16 mouse cellular contexts compared by ENCODE assay signal in the genomic region with DNA sequence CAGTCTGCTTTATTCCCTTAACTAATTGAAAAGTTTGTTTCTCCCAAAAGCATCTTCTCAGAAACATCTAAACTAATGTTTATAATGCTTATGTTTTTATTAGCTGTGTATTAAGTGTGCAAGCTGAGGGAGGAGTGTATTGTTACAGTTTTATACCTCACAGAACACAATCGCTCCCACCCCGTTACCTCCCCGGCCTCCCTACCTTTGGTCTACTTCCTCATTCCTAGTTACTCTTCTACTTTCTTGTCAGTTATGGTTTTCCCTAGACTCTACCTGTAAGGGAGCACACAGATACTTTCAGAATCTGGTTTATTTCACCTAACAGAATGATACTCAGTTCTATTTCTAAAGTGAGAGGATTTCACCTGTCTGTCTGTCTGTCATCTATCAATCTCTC. TPM values are rescaled to one million over a fixed set of nuclear protein-coding genes. Genes with fewer than 3 reads are reported as not detected.
"Had no signal": no experiment of that assay in that cellular context is flagged by ENCODE, and none has a peak within 500 bp of the region (broad histone marks: within the 10 kb centered on the region; RNA-seq: fewer than 3 reads in every experiment).

No protein-coding gene starts in this region.

- H3K9me3 ChIP-seq: hindbrain, embryonic 13.5 days; limb, embryonic 12.5 days; midbrain, embryonic 15.5 days; neural tube, embryonic 12.5 days; stomach, embryonic 15.5 days had no signal

- H3K27ac ChIP-seq: hindbrain, embryonic 13.5 days; hindbrain, postnatal 0 days; kidney, postnatal 0 days; layer of hippocampus, adult 2 months; limb, embryonic 12.5 days; macrophage; midbrain, embryonic 15.5 days; neural tube, embryonic 12.5 days; stomach, embryonic 15.5 days had no signal

- H3K4me2 ChIP-seq: hindbrain, embryonic 13.5 days; limb, embryonic 12.5 days; midbrain, embryonic 11.5 days; midbrain, embryonic 15.5 days; neural tube, embryonic 12.5 days; stomach, embryonic 15.5 days had no signal

- DNase-seq: lung, postnatal 14 days; retina, postnatal 1 day; thymus, adult 2 months; thymus, postnatal 25 days had no signal

- H3K9ac ChIP-seq: hindbrain, embryonic 13.5 days; limb, embryonic 12.5 days; midbrain, embryonic 15.5 days; neural tube, embryonic 12.5 days; stomach, embryonic 15.5 days had no signal

- H3K36me3 ChIP-seq: hindbrain, embryonic 13.5 days; limb, embryonic 12.5 days; midbrain, embryonic 15.5 days; neural tube, embryonic 12.5 days; stomach, embryonic 15.5 days had no signal

- H3K4me3 ChIP-seq: hindbrain, embryonic 13.5 days; layer of hippocampus, adult 2 months; limb, embryonic 12.5 days; megakaryocyte, embryonic 14.5 days; midbrain, embryonic 15.5 days; neural tube, embryonic 12.5 days; stomach, embryonic 15.5 days had no signal

- ATAC-seq: hindbrain, postnatal 0 days; midbrain, embryonic 15.5 days had no signal

- H3K4me1 ChIP-seq: midbrain, embryonic 15.5 days; stomach, embryonic 15.5 days had no signal

- H3K27me3 ChIP-seq: hindbrain, embryonic 13.5 days; midbrain, embryonic 15.5 days; neural tube, embryonic 12.5 days; stomach, embryonic 15.5 days had no signal

RNA-seq across cellular contexts. Expression of a gene that starts 5.7 kb away (rescaled TPM):
- polyA plus RNA-seq: macrophage; spleen, adult 2 months had no signal
